Mouse (Mus musculus) small intestine, adult 2 months (tissue): ENCODE data around the gene Sh3yl1.
A peak's percentile ranks its signal among the peaks of the same experiment; 100 is the strongest.

Experiments used
- CTCF ChIP-seq: fragments of 200-500 bp; IDR thresholded peaks from 2 replicates; pipeline ENCODE4 v1.5.1; 2012; ENCODE audit warnings: low read depth, mild to moderate bottlenecking, control low read depth, inconsistent platforms, low read length, moderate library complexity, mixed read lengths; ENCODE audit not compliant: insufficient replicate concordance, insufficient read length; ENCODE audit errors: extremely low read depth
- POLR2A ChIP-seq: fragments of 200-500 bp; IDR thresholded peaks from 2 replicates; pipeline ENCODE4 v1.6.1; 2012; ENCODE audit warnings: low read depth, mild to moderate bottlenecking, control low read depth, inconsistent platforms, low read length, moderate library complexity

DNA sequence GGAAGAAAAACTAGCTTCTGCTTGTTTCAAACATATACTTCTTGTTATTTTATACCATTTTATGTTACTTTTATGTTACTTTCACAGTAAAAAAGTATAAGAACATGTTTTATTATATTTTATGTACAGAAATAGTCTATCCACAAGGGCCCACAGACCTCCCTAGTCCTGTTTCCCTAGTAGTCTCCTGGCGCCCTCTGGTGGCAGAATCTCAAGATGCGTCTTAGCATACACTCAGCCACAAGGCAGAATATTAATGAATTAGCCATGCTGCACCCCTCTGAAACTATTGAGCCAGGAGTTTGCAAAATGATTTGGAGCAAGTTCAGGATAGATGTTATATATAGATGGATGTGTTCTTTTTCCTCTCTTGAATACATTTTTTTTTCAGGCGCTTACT lies 93.5 kb downstream of the Sh3yl1 start:
- TF ChIP-seq CTCF (peak; percentile 81; the same call in 1 of the 2 replicates), POLR2A (no peak)
